Mouse (Mus musculus) G1E (cell line): ENCODE data around the gene Tmod4.

Source experiments
- CTCF ChIP-seq: IDR thresholded peaks from 2 replicates; pipeline ENCODE4 v1.5.1; 2012; ENCODE audit warnings: low read depth, low read length, inconsistent platforms, mixed read lengths
- GATA1 ChIP-seq: IDR thresholded peaks from 2 replicates; pipeline ENCODE4 v1.6.1; 2012; ENCODE audit warnings: borderline replicate concordance, low read length, inconsistent platforms, mixed read lengths
- TAL1 ChIP-seq: conservative IDR thresholded peaks from 2 replicates; pipeline ENCODE4 v1.6.1; 2012; ENCODE audit warnings: low read depth, low read length, inconsistent platforms, mixed read lengths

DNA sequence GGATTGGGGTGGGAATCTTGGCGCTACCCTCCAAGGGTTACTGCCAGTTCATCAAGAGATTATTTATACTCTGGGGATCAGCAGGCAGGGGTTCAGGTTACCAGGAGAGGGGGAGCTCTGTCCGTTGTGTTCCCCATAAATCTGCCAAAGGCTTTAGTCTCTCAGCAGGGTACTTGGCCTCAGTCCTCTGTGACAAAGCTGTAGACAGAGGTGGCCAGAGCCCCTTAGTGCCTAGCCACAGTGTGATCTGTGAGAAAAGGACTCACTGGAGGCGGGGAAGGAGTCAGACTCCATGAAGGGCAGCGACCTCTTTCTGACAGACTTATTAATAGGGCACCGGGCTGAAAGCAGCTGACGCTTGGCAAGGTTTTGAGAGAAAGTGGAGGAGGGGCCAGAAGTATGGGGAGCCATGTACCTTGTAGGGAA, 5.0 kb downstream of the Tmod4 start:
- TF ChIP-seq CTCF, result no peak
- no peak for TF ChIP-seq GATA1
- TF ChIP-seq TAL1, result no peak
